Mouse (Mus musculus) CH12.LX (cell line): ENCODE results near the gene Smc1a. TPM values are rescaled to one million over a fixed set of nuclear protein-coding genes. Genes with fewer than 3 reads are reported as not detected.

Experiments
- DNase-seq: peaks from one replicate; pipeline ENCODE4 v3.0.0-alpha.2; 2013; ENCODE audit errors: extremely low read depth
- H3K27ac ChIP-seq: 2 replicates; pipeline ENCODE4 v1.5.1; 2012; ENCODE audit warnings: low read depth, mild to moderate bottlenecking, control low read depth, moderate library complexity; ENCODE audit not compliant: insufficient read depth
- H3K27me3 ChIP-seq: replicated peaks from 2 replicates; pipeline ENCODE3; 2012; ENCODE audit warnings: inconsistent platforms
- H3K36me3 ChIP-seq, 2 experiments: replicated peaks in 1 of 2; 2 replicates each; pipeline versions ENCODE3 to v1.6.1; 2012; ENCODE audit warnings: inconsistent platforms in 1 of 2, low read length in 1 of 2, mild to moderate bottlenecking in 1 of 2, mixed read lengths in 1 of 2, moderate library complexity in 1 of 2; ENCODE audit not compliant: control insufficient read depth in 1 of 2, insufficient read depth in 1 of 2
- H3K4me1 ChIP-seq, 2 experiments: 2 replicates each; pipeline ENCODE4 v1.6.1; 2012; ENCODE audit warnings: inconsistent platforms in 1 of 2, moderate library complexity in 1 of 2; ENCODE audit not compliant: insufficient read depth in 2 of 2, control insufficient read depth in 1 of 2
- H3K4me2 ChIP-seq: 2 replicates; pipeline ENCODE4 v1.6.1; 2012; ENCODE audit warnings: low read depth, mild to moderate bottlenecking, control low read depth; ENCODE audit not compliant: poor library complexity, insufficient read depth, severe bottlenecking
- H3K4me3 ChIP-seq, 3 experiments: fragments of 150-350 bp in 1 of 3; sonication (generic) in 1 of 3; replicated peaks in 1 of 3; 2 replicates each; pipeline versions ENCODE3 to v1.5.1; 2011 to 2012; ENCODE audit warnings: low read depth in 2 of 3, low read length in 2 of 3, mild to moderate bottlenecking in 2 of 3, moderate library complexity in 2 of 3, control low read depth in 1 of 3, improper control_type of control experiment in 1 of 3, inconsistent platforms in 1 of 3, mixed read lengths in 1 of 3; ENCODE audit not compliant: poor library complexity in 1 of 3
- H3K79me2 ChIP-seq: replicated peaks from 2 replicates; pipeline ENCODE4 v1.6.1; 2012; ENCODE audit warnings: mild to moderate bottlenecking, moderate library complexity; ENCODE audit not compliant: control insufficient read depth, poor library complexity, insufficient read depth, severe bottlenecking; ENCODE audit errors: extremely low read depth
- H3K9ac ChIP-seq: 2 replicates; pipeline ENCODE4 v1.6.1; 2012; ENCODE audit warnings: low read depth, mild to moderate bottlenecking, control low read depth, moderate library complexity; ENCODE audit not compliant: insufficient read depth
- H3K9me3 ChIP-seq: replicated peaks from 2 replicates; pipeline ENCODE3; 2012; ENCODE audit warnings: low read length, inconsistent platforms, mixed read lengths
- CHD2 ChIP-seq: IDR thresholded peaks from 2 replicates; pipeline ENCODE4 v1.6.1; 2011; ENCODE audit warnings: low read length, improper control_type of control experiment
- CTCF ChIP-seq, 2 experiments: IDR thresholded peaks in 1 of 2; conservative IDR thresholded peaks in 1 of 2; 2 replicates each; pipeline ENCODE4 v1.5.1; 2011 to 2012; ENCODE audit warnings: low read depth in 2 of 2, low read length in 2 of 2, improper control_type of control experiment in 1 of 2, inconsistent platforms in 1 of 2, mild to moderate bottlenecking in 1 of 2, moderate library complexity in 1 of 2
- EP300 ChIP-seq: IDR thresholded peaks from 2 replicates; pipeline ENCODE4 v1.6.1; 2011; ENCODE audit warnings: low read length, improper control_type of control experiment
- ETS1 ChIP-seq: conservative IDR thresholded peaks from 2 replicates; pipeline ENCODE4 v1.6.1; 2012; ENCODE audit warnings: low read depth, mild to moderate bottlenecking, inconsistent platforms, low read length, improper control_type of control experiment, moderate library complexity
- GABPA ChIP-seq: IDR thresholded peaks from 2 replicates; pipeline ENCODE4 v1.6.1; 2012; ENCODE audit warnings: low read depth, low read length, improper control_type of control experiment, inconsistent platforms; ENCODE audit not compliant: insufficient replicate concordance
- IRF4 ChIP-seq: IDR thresholded peaks from 2 replicates; pipeline ENCODE4 v1.6.1; 2014; ENCODE audit warnings: low read depth, mild to moderate bottlenecking, inconsistent platforms, low read length, improper control_type of control experiment
- MAFK ChIP-seq: IDR thresholded peaks from 2 replicates; pipeline ENCODE4 v1.6.1; 2011; ENCODE audit warnings: low read length, improper control_type of control experiment; ENCODE audit not compliant: insufficient replicate concordance
- MAX ChIP-seq: IDR thresholded peaks from 2 replicates; pipeline ENCODE4 v1.6.1; 2011; ENCODE audit warnings: low read length, improper control_type of control experiment
- MEF2A ChIP-seq: IDR thresholded peaks from 2 replicates; pipeline ENCODE4 v1.6.1; 2014; ENCODE audit warnings: low read depth, mild to moderate bottlenecking, inconsistent platforms, low read length, improper control_type of control experiment, borderline replicate concordance
- MXI1 ChIP-seq: IDR thresholded peaks from 2 replicates; pipeline ENCODE4 v1.6.1; 2011; ENCODE audit warnings: mild to moderate bottlenecking, low read depth, low read length, improper control_type of control experiment
- MYC ChIP-seq: IDR thresholded peaks from 2 replicates; pipeline ENCODE4 v1.6.1; 2011; ENCODE audit warnings: low read depth, mild to moderate bottlenecking, improper control_type of control experiment, low read length
- NELFE ChIP-seq: IDR thresholded peaks from 2 replicates; pipeline ENCODE4 v1.6.1; 2011; ENCODE audit warnings: low read depth, low read length, improper control_type of control experiment
- NRF1 ChIP-seq: IDR thresholded peaks from 2 replicates; pipeline ENCODE4 v1.6.1; 2014; ENCODE audit warnings: low read depth, mild to moderate bottlenecking, inconsistent platforms, low read length, improper control_type of control experiment, moderate library complexity
- POLR2A ChIP-seq: IDR thresholded peaks from 2 replicates; pipeline ENCODE4 v1.6.1; 2011; ENCODE audit warnings: low read depth, mild to moderate bottlenecking, improper control_type of control experiment, low read length
- RCOR1 ChIP-seq: conservative IDR thresholded peaks from 2 replicates; pipeline ENCODE4 v1.6.1; 2012; ENCODE audit warnings: low read depth, mild to moderate bottlenecking, inconsistent platforms, low read length, improper control_type of control experiment
- SIN3A ChIP-seq: IDR thresholded peaks from 2 replicates; pipeline ENCODE4 v1.6.1; 2012; ENCODE audit warnings: low read length, improper control_type of control experiment, inconsistent platforms
- TBP ChIP-seq: conservative IDR thresholded peaks from 2 replicates; pipeline ENCODE4 v1.6.1; 2011; ENCODE audit warnings: low read depth, low read length, improper control_type of control experiment
- TCF12 ChIP-seq: IDR thresholded peaks from 2 replicates; pipeline ENCODE4 v1.6.1; 2014; ENCODE audit warnings: low read depth, mild to moderate bottlenecking, inconsistent platforms, low read length, improper control_type of control experiment
- UBTF ChIP-seq: IDR thresholded peaks from 2 replicates; pipeline ENCODE4 v1.6.1; 2012; ENCODE audit warnings: low read depth, mild to moderate bottlenecking, inconsistent platforms, low read length, improper control_type of control experiment, moderate library complexity
- USF1 ChIP-seq: IDR thresholded peaks from 2 replicates; pipeline ENCODE4 v1.6.1; 2014; ENCODE audit warnings: low read depth, mild to moderate bottlenecking, inconsistent platforms, low read length, improper control_type of control experiment
- ZKSCAN1 ChIP-seq: IDR thresholded peaks from 2 replicates; pipeline ENCODE4 v1.6.1; 2012; ENCODE audit warnings: low read depth, inconsistent platforms, low read length, improper control_type of control experiment, borderline replicate concordance
- dilution Hi-C: fragments of 300-500 bp; cut with MboI; formaldehyde crosslinking; loops from 2 replicates; pipeline ENCODE4 v1.14.3; 2020; ENCODE audit warnings: low sequenced_read_pairs; ENCODE audit not compliant: extremely low pct_unique_long_range_greater_than_20kb, extremely low pct_ligation_motif_present
- in situ Hi-C: fragments of 300-500 bp; cut with MboI; formaldehyde crosslinking; loops from 3 replicates; pipeline ENCODE4 v1.14.3; 2019; ENCODE audit warnings: low sequenced_read_pairs, low pct_ligation_motif_present, low pct_unique_long_range_greater_than_20kb, mixed read lengths
- polyA plus RNA-seq: library from polyadenylated mRNA; unstranded; fragments of >175 nt; gene quantifications from 2 replicates; pipeline ENCODE4 v1.2.1, GENCODE M21; 2012; ENCODE audit warnings: low read depth; ENCODE audit not compliant: insufficient read length
- total RNA-seq, 2 experiments: library from RNA; depleted of rRNA; stranded (reverse); fragments of 300-350 nt in 1 of 2; fragments of >200 nt in 1 of 2; gene quantifications; 2 replicates each; pipeline ENCODE4 v1.2.3; 2012 to 2014

Gene Smc1a
- total and polyA plus RNA-seq, 3 experiments: 41.8 to 99.7 (median 48.9) TPM

GRCm38 (mm10) chrX:152001737-152002710 lies 14.2 kb upstream of the Smc1a start, which contains the start of gene Hsd17b10 (continued):
- TF ChIP-seq GABPA: no peak
- peak; percentile 45; the same call in 1 of the 2 replicates for TF ChIP-seq SIN3A
- TF ChIP-seq POLR2A: peak; percentile 81
- TF ChIP-seq ZKSCAN1: no peak
- TF ChIP-seq MYC: no peak
- no peak for TF ChIP-seq CTCF (conservative IDR thresholded peaks at IDR 0.05 in 1 of 2, IDR thresholded peaks at IDR 0.05 in 1 of 2; ENCODE audit: low read depth in 2 of 2, low read length in 2 of 2)
- no peak for TF ChIP-seq CHD2
- TF ChIP-seq RCOR1: no peak

DNA sequence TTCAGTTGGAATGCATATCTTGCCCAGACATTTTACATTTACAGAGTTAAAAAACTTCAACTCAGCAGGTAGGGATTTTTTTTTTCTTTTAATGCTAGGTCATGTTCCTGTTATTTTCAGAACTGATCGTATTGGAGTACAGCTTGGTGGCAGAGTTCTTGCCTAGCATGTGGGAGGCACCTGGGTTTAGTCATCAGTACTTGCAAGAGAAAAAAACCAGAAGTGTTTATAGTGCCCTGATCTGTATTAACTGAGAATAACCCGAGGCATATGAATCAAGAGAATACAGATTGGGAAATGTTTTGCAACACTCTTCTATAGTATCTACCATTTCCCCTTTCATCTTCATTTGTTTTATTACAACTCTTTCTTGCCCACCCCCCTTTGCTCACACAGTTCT lies 13.4 kb upstream of the Smc1a start:
- H3K4me1 ChIP-seq: peaks cover 0 to 2% of the 10 kb centered on the region in 2 experiments; a peak in 1 of 4 replicates
- in situ Hi-C loops: no loop called here
- peak overlapping the region; percentile 44; the same call in 1 of the 2 replicates for H3K4me2 ChIP-seq
- H3K27ac ChIP-seq: no peak overlapping the region
- peaks cover 6 to 46% of the 10 kb centered on the region in 2 experiments for H3K36me3 ChIP-seq
- dilution Hi-C loops: no loop called here
- no peak for DNase-seq
- no peak overlapping the region for H3K4me3 ChIP-seq
- H3K27me3 ChIP-seq: no peaks in the 10 kb centered on the region
- no peaks in the 10 kb centered on the region for H3K9me3 ChIP-seq
- TF ChIP-seq ETS1 (no peak), NELFE (no peak), MAFK (no peak), MAX (no peak), USF1 (no peak), MEF2A (no peak), UBTF (no peak), GABPA (no peak), IRF4 (no peak)
- H3K79me2 ChIP-seq: no peaks in the 10 kb centered on the region
- H3K9ac ChIP-seq: no peak overlapping the region

GRCm38 (mm10) chrX:152007863-152008262 lies 8.4 kb upstream of the Smc1a start:
- no peak overlapping the region for H3K4me3 ChIP-seq
- peaks cover 9 to 61% of the 10 kb centered on the region in 2 experiments for H3K36me3 ChIP-seq
- peaks cover 0 to under 1% of the 10 kb centered on the region in 2 experiments; a peak in 1 of 4 replicates for H3K4me1 ChIP-seq
- H3K9me3 ChIP-seq: no peaks in the 10 kb centered on the region
- no peak for TF ChIP-seq MEF2A
- no peak for TF ChIP-seq MXI1
- no peak for TF ChIP-seq NRF1
- TF ChIP-seq GABPA: no peak
- TF ChIP-seq MYC: no peak
- TF ChIP-seq SIN3A: no peak
- no peak for TF ChIP-seq EP300
- no peak for TF ChIP-seq TBP
- TF ChIP-seq TCF12: no peak
- no peak overlapping the region for H3K9ac ChIP-seq
- H3K79me2 ChIP-seq: no peaks in the 10 kb centered on the region
- dilution Hi-C loops (no loop called here), in situ Hi-C loops (no loop called here)
- no peak overlapping the region for H3K27ac ChIP-seq
- H3K27me3 ChIP-seq: no peaks in the 10 kb centered on the region
- DNase-seq: no peak
- no peak overlapping the region for H3K4me2 ChIP-seq
